Mouse (Mus musculus) heart, postnatal 4 days (tissue): ENCODE data around the gene Fbxo36. TPM values are rescaled to one million over a fixed set of nuclear protein-coding genes. Genes with fewer than 3 reads are reported as not detected.

Source experiments
- total RNA-seq, 2 experiments: library from RNA; stranded (reverse); gene quantifications; 2 replicates each; pipeline ENCODE4 v1.2.3; 2021

The Fbxo36 gene
- total RNA-seq, 2 experiments from 2014 or later = 1.4 to 2.4 TPM

Other genes with a start within 250 kb of the Fbxo36 start
- gene Dner, start 143.6 kb upstream of the Fbxo36 start, total RNA-seq = under 1 TPM; 0.27 to 0.86 TPM
- gene Trip12, start 675 bp downstream of the Fbxo36 start, total RNA-seq = 100 to 1,000 TPM; 252 to 260 TPM
- gene Slc16a14, start 95.3 kb downstream of the Fbxo36 start, total RNA-seq = under 1 TPM; 0.11 to 0.38 TPM